Mouse (Mus musculus) thymus, postnatal 36 days (tissue): ENCODE data around the gene Bcas3.

Experiments
- DNase-seq, 2 experiments: peaks; one replicate each; pipeline ENCODE4 v3.0.0; 2022; ENCODE audit warnings: mixed read lengths in 2 of 2

The Bcas3 gene

GRCm38 (mm10) chr11:85543311-85543710 is 190.3 kb downstream of the Bcas3 start:
- DNase-seq = no peak

GRCm38 (mm10) chr11:85545602-85546001 is 192.6 kb downstream of the Bcas3 start:
- no peak for DNase-seq

- no peak for DNase-seq
Measured at GRCm38 (mm10) chr11:85547966-85548365, 195.0 kb downstream of the Bcas3 start.

GRCm38 (mm10) chr11:85549651-85550050 is 196.7 kb downstream of the Bcas3 start:
- DNase-seq = no peak

GRCm38 (mm10) chr11:85555066-85555465 is 202.1 kb downstream of the Bcas3 start:
- no peak for DNase-seq

GRCm38 (mm10) chr11:85555721-85556120 is 202.8 kb downstream of the Bcas3 start:
- no peak for DNase-seq

- DNase-seq = no peak
Measured at GRCm38 (mm10) chr11:85565068-85565467, 212.1 kb downstream of the Bcas3 start.

GRCm38 (mm10) chr11:85571040-85571439 is 218.1 kb downstream of the Bcas3 start:
- DNase-seq = no peak

- no peak for DNase-seq
Measured at GRCm38 (mm10) chr11:85571936-85572335, 219.0 kb downstream of the Bcas3 start.

GRCm38 (mm10) chr11:85572590-85572989 is 219.6 kb downstream of the Bcas3 start:
- no peak for DNase-seq

- DNase-seq = peak in 1 of 2 experiments; percentile 1
Measured at GRCm38 (mm10) chr11:85574496-85574895, 221.5 kb downstream of the Bcas3 start.

GRCm38 (mm10) chr11:85577816-85578645 is 225.1 kb downstream of the Bcas3 start:
- DNase-seq = no peak

GRCm38 (mm10) chr11:85584086-85584485 is 231.1 kb downstream of the Bcas3 start:
- DNase-seq = no peak

GRCm38 (mm10) chr11:85593636-85594035 is 240.7 kb downstream of the Bcas3 start:
- DNase-seq = no peak

GRCm38 (mm10) chr11:85599251-85599650 is 246.3 kb downstream of the Bcas3 start:
- DNase-seq = no peak

- no peak for DNase-seq
Measured at GRCm38 (mm10) chr11:85603546-85604322, 250.8 kb downstream of the Bcas3 start.

- DNase-seq = no peak
Measured at GRCm38 (mm10) chr11:85609303-85609940, 256.5 kb downstream of the Bcas3 start.

GRCm38 (mm10) chr11:85613035-85613434 is 260.1 kb downstream of the Bcas3 start:
- DNase-seq = no peak

GRCm38 (mm10) chr11:85613586-85613985 is 260.6 kb downstream of the Bcas3 start:
- no peak for DNase-seq

GRCm38 (mm10) chr11:85614431-85614830 is 261.5 kb downstream of the Bcas3 start:
- DNase-seq = no peak

- DNase-seq = no peak
Measured at GRCm38 (mm10) chr11:85615421-85615820, 262.5 kb downstream of the Bcas3 start.

GRCm38 (mm10) chr11:85621486-85621885 is 268.5 kb downstream of the Bcas3 start:
- DNase-seq = no peak

- DNase-seq = no peak
Measured at GRCm38 (mm10) chr11:85621994-85622393, 269.0 kb downstream of the Bcas3 start.
